Mouse (Mus musculus): Measurements from ENCODE around the gene Lipe.

DNA sequence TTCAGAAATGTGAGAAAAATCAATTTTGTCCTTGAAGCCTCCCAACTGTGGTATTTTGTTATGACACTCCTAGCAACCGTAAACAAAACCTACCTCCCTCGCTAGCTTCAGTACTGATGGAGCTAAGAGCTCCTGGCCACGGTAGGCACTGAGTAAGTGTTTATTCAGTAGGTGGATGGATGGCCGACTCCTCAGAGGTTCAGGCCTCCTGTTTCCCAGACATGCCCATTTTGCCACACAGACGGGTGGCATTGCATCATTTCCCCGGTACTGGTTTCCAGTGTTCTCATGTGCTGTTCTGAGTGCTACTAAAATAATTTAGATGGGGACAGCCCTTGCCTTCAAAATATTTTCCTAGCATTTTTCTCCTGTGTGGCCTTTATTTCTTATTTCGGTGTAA, 8.0 kb upstream of the Lipe start:
- TF ChIP-seq TAL1 (IDR thresholded peaks at IDR 0.05; ENCODE audit: low read length) (no peak), GATA1 (IDR thresholded peaks at IDR 0.05; ENCODE audit: low read length) (no peak)
